Mouse (Mus musculus): ENCODE data around the gene Vgll2. TPM values are rescaled to one million over a fixed set of nuclear protein-coding genes. Genes with fewer than 3 reads are reported as not detected.
A peak's percentile ranks its signal among the peaks of the same experiment; 100 is the strongest.

The Vgll2 gene
- 0.41 and 0.74 TPM in 2 replicates for polyA plus RNA-seq (2015; fragmentation: Nextera tagmentation; extraction: Ambion mirVana)

DNA sequence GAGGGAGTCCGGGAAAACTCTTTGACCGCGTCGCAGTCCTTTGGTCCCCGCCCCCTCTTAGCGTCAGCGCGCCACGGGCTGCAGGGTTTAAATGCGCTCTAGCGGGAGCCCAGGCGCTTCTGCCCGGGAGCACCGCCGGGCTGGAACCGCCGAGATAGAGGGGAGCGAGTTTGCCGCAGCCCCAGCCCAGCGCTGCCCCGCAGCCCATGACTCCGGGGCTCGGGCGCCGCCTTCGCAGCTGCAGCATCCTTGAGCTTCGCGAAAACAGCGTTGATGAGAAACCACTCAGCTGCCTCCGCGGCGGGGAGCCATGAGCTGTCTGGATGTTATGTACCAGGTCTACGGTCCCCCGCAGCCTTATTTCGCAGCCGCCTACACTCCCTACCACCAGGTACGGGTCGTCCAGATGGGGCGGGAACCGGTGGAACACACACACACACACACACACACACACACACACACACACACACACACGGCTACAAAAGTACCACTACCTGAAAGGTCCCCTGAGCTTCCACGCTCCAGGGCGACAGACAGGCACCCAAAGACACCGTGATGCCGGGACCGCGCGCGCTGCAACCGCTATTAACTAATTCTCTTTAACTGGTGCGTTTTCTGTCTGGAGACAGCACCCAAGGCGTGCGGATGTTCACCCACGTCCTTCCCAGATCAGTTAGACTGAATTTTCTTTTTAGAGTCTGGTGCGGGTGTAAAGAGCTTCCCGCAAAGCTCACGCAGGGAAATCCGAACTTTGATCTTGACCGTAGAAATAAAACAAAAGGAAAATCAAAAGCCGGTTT, at the start of gene Vgll2:
Gene Vgll2, plus strand, starts transcription at position 90 of the 800 bp plus-strand sequence.
- WGBS (ENCODE audit: insufficient replicate concordance), result under 1% methylated on average over 54 of the region's 60 CpGs
- Histone ChIP-seq H3K4me1 (replicated peaks) (0 out of 2 replicates have a peak, but pooled peaks cover under 1% of the 10 kb centered on the region), H3K27ac (no peak within 1 kb of the TSS), H3K9ac (no peak within 1 kb of the TSS), H3K36me3 (no peaks in the 10 kb centered on the region), H3K4me3 (replicated peaks) (peak within 1 kb of the TSS; percentile 43), H3K4me2 (peak within 1 kb of the TSS; percentile 58), H3K27me3 (peaks cover 81% of the 10 kb centered on the region), H3K9me3 (replicated peaks) (no peaks in the 10 kb centered on the region)
- ATAC-seq (ENCODE audit: low read depth), result no peak
- DNase-seq, result no peak

- WGBS (ENCODE audit: insufficient replicate concordance), result 39% methylated on average over 4 of the region's 4 CpGs
- DNase-seq (no peak), ATAC-seq (ENCODE audit: low read depth) (no peak)
- H3K27me3 ChIP-seq, result no peaks in the 10 kb centered on the region
- no peaks in the 10 kb centered on the region for H3K4me1 ChIP-seq (replicated peaks)
- H3K9me3 ChIP-seq (replicated peaks), result no peaks in the 10 kb centered on the region
- no peaks in the 10 kb centered on the region for H3K36me3 ChIP-seq
- H3K9ac ChIP-seq, result no peak overlapping the region
- H3K4me2 ChIP-seq, result no peak overlapping the region
- no peak overlapping the region for H3K4me3 ChIP-seq (replicated peaks)
- no peak overlapping the region for H3K27ac ChIP-seq
These were observed 47.2 kb upstream of the Vgll2 start for GRCm38 (mm10) chr10:51975137-51975536.

DNA sequence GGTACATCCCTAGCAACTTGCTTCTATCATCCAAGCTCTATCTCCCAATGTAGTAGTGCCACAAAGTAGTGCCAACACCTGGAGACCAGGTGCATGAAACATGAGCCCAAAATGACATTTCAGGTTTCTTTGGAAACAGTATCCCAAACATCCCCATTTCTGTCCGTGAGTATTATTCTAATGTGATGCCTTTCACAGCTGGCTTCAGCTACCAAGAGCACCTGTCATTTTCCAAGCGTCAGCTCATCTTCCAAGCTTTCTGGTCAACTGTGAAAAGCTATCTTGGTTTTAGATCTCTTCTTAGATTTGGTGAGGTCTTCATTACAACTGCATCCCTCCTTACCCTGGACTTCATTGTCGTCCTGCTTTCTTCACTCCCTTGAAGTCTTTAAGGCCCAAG, 46.7 kb upstream of the Vgll2 start:
- Histone ChIP-seq H3K4me1 (replicated peaks) (no peaks in the 10 kb centered on the region), H3K4me2 (no peak overlapping the region), H3K36me3 (no peaks in the 10 kb centered on the region), H3K9me3 (replicated peaks) (no peaks in the 10 kb centered on the region), H3K9ac (no peak overlapping the region), H3K4me3 (replicated peaks) (no peak overlapping the region), H3K27ac (no peak overlapping the region), H3K27me3 (no peaks in the 10 kb centered on the region)
- WGBS (ENCODE audit: insufficient replicate concordance), result 58% methylated on average over 3 of the region's 3 CpGs
- DNase-seq (no peak), ATAC-seq (ENCODE audit: low read depth) (no peak)

DNA sequence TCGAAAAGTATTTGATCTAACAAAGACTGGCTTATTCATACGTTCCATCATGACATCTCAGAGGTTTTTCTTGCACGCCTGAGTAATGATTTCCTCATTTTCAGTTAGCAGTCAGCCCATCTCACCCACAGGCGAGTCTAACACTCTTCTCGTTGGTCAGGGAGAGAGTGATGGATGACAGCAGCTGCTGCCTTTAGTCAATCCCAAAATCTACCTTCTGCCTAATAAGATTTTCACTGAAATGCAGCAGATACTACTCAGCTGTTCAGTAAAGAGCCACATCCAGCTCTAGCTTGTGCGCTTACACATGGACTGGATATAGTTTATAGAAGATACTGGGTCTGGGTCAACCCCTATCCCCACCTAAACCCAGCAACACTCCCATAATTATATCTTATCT, 40.7 kb upstream of the Vgll2 start:
- Histone ChIP-seq H3K27ac (no peak overlapping the region), H3K4me2 (no peak overlapping the region), H3K4me3 (replicated peaks) (no peak overlapping the region), H3K27me3 (no peaks in the 10 kb centered on the region), H3K9ac (no peak overlapping the region), H3K4me1 (replicated peaks) (no peaks in the 10 kb centered on the region), H3K36me3 (no peaks in the 10 kb centered on the region), H3K9me3 (replicated peaks) (no peaks in the 10 kb centered on the region)
- ATAC-seq (ENCODE audit: low read depth) (no peak), DNase-seq (no peak)
- 49% methylated on average over 6 of the region's 6 CpGs for WGBS (ENCODE audit: insufficient replicate concordance)

DNA sequence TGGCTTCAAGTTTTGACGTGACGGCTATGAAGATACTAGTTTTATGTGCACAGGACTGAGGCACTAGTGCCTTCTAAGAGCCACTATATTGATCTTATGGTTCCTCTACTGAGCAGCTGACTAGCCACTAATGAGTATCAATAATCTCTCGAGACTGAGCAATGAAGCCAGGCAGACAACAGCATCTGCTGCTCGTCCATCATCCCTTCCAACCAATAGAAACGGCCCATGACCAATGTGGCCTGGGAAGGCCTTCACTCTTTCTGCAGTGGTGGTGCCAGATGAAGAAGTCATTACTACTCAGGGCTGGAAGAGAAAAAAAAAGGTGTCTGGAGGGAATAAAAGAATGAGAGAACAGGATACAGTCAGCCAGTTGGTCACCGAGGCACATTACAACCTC, 39.9 kb upstream of the Vgll2 start:
- 62% methylated on average over 6 of the region's 6 CpGs for WGBS (ENCODE audit: insufficient replicate concordance)

GRCm38 (mm10) chr10:52018471-52018870, 3.8 kb upstream of the Vgll2 start:
- no peak overlapping the region for H3K27ac ChIP-seq
- DNase-seq (no peak), ATAC-seq (ENCODE audit: low read depth) (no peak)
- H3K4me2 ChIP-seq, result no peak overlapping the region
- no peaks in the 10 kb centered on the region for H3K9me3 ChIP-seq (replicated peaks)
- H3K4me1 ChIP-seq (replicated peaks), result no peaks in the 10 kb centered on the region
- WGBS (ENCODE audit: insufficient replicate concordance), result 46% methylated on average over 1 of the region's 1 CpGs
- peaks cover 40% of the 10 kb centered on the region for H3K27me3 ChIP-seq
- H3K4me3 ChIP-seq (replicated peaks), result no peak overlapping the region
- H3K36me3 ChIP-seq, result no peaks in the 10 kb centered on the region
- H3K9ac ChIP-seq, result no peak overlapping the region

More for the DNA sequence above, 39.9 kb upstream of the Vgll2 start:
- Histone ChIP-seq H3K9me3 (replicated peaks) (no peaks in the 10 kb centered on the region), H3K4me1 (replicated peaks) (no peaks in the 10 kb centered on the region), H3K4me3 (replicated peaks) (no peak overlapping the region), H3K9ac (no peak overlapping the region), H3K27me3 (no peaks in the 10 kb centered on the region), H3K4me2 (no peak overlapping the region), H3K27ac (no peak overlapping the region), H3K36me3 (no peaks in the 10 kb centered on the region)
- ATAC-seq (ENCODE audit: low read depth) (no peak), DNase-seq (no peak)

DNA sequence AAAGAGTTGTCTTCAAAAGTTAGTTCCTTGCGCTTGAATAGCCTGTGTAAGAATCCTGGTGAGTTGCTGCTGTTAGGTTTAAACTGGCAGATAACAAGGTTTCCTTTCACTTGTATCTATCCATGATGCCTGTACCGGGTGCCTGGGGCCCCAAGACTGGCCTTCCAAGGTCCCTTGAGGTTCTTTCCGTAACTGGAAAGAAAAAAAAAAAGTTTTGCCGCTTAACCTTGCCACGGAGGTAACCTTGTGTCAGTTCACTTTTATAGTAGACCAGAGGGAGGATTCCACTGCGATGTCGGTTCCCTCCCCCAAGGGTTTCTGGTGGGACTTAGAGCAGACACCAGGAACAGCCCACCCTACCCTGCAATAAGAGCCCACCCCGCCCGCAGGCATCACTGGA, 1.1 kb upstream of the Vgll2 start:
- ATAC-seq (ENCODE audit: low read depth) (no peak), DNase-seq (no peak)
- Histone ChIP-seq H3K27me3 (peaks cover 67% of the 10 kb centered on the region), H3K9me3 (replicated peaks) (no peaks in the 10 kb centered on the region), H3K9ac (no peak overlapping the region), H3K27ac (no peak overlapping the region), H3K36me3 (no peaks in the 10 kb centered on the region), H3K4me3 (replicated peaks) (no peak overlapping the region), H3K4me2 (no peak overlapping the region), H3K4me1 (replicated peaks) (no peaks in the 10 kb centered on the region)
- WGBS (ENCODE audit: insufficient replicate concordance), result 2% methylated on average over 9 of the region's 9 CpGs

DNA sequence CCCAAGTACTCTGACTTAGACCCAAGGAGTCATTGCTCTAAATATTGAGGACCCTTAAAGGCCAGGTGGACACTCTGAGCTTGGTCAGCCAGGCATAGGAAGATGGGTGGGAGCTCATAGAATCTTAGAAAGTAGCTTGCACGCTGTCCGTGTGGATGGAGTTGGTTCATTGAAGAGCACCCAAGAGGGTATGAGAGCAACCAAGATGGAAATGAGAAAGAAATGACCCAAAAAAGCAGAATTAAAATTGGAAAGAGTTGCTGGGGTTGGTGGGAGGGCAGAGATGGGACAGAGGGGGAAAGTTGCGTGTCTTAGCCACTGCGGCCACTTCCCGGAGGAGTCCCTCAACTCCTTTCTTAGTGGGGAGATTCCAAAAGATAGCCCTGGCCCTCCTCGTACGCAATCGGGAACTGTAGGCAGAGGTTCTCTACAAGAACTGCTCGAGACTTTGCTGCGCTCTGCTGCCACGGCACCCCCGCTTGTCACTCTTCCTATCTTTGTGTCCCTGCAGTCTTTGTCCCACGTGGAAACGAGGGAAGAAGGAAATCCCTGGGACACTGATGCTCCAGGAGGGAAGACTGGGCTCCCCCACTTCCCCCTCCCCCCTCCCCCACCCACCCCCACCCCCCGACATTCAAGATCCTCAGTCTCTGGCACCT, 437 bp upstream of the Vgll2 start:
- no peak for DNase-seq
- Histone ChIP-seq H3K9ac (no peak overlapping the region), H3K4me3 (replicated peaks) (no peak overlapping the region), H3K27me3 (peaks cover 74% of the 10 kb centered on the region), H3K9me3 (replicated peaks) (no peaks in the 10 kb centered on the region), H3K4me2 (peak overlapping the region; percentile 58; the same call in 1 of the 2 replicates), H3K4me1 (replicated peaks) (no peaks in the 10 kb centered on the region), H3K36me3 (no peaks in the 10 kb centered on the region), H3K27ac (no peak overlapping the region)
- no peak for ATAC-seq (ENCODE audit: low read depth)
- WGBS (ENCODE audit: insufficient replicate concordance), result 1% methylated on average over 14 of the region's 15 CpGs

DNA sequence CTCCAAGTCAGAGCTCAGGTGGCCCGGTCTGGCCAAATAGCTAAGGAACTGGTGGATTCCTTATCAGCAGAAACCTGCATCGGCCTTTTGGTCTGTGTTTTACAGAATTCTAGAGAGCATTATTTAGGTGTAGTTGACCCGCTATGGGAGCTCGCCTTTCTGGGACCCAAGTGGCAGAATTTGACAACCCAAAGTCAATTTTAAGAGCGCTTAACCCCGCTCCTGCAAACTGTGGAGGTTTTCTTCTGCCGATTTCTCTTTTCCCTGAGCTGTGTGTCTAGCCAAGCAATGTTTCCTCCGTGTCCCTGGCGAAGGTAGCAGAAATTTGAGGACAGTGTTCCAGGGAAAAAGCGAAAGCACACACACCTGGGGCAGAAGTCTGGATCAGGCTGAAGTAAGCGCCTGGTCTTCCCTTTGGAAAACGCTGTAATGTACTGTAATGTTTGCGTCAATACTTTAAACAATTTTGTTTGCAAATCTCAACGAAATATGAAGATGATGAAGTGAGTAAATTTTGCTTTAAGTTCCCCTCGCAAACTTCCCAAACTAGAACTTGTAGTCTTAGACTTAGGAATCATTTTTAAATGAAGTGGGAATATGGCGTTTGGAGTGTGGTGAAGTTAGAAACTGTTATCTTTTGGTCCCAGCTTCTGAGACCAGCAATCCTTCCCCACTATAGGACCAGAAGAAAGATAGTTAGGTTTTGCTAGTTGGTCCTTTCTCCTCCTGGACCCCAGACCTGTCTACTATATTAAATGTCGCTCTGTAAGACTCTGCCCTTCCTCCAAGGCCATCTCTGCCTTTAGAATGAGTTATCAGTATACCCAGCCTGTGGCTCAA, 1.1 kb downstream of the Vgll2 start:
- H3K4me3 ChIP-seq (replicated peaks), result 0 out of 2 replicates have a peak overlapping the region, but pooled peaks have one; percentile 43

DNA sequence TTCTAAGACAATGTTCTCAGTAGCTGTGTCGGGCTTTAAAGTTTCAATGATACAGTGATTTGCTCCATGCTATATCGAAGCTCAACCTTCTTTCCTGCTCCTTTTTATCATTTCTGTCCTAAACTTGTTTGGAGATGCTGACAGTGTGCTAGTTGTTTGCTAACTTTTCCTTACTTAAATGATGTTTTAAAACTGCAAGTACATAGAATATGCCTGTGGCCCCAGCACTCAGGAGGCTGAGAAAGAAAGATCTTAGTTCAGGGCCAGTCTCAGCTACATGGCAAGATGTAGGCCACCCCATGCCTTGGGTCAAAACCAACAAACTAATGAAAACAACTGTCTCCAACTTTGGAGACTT, 1.7 kb downstream of the Vgll2 start:
- Histone ChIP-seq H3K4me3 (replicated peaks) (no peak overlapping the region), H3K4me1 (replicated peaks) (0 out of 2 replicates have a peak, but pooled peaks cover 2% of the 10 kb centered on the region), H3K9me3 (replicated peaks) (no peaks in the 10 kb centered on the region), H3K4me2 (no peak overlapping the region), H3K27ac (no peak overlapping the region), H3K27me3 (peaks cover 95% of the 10 kb centered on the region), H3K9ac (no peak overlapping the region), H3K36me3 (no peaks in the 10 kb centered on the region)
- ATAC-seq (ENCODE audit: low read depth) (no peak), DNase-seq (no peak)
- 13% methylated on average over 2 of the region's 2 CpGs for WGBS (ENCODE audit: insufficient replicate concordance)

More for the DNA sequence above, 1.1 kb downstream of the Vgll2 start:
- DNase-seq, result no peak
- H3K36me3 ChIP-seq, result no peaks in the 10 kb centered on the region
- peaks cover 89% of the 10 kb centered on the region for H3K27me3 ChIP-seq
- 0 out of 2 replicates have a peak, but pooled peaks cover 2% of the 10 kb centered on the region for H3K4me1 ChIP-seq (replicated peaks)
- H3K4me2 ChIP-seq, result peak overlapping the region; percentile 58
- no peak overlapping the region for H3K9ac ChIP-seq
- H3K9me3 ChIP-seq (replicated peaks), result no peaks in the 10 kb centered on the region
- no peak for ATAC-seq (ENCODE audit: low read depth)
- 3% methylated on average over 17 of the region's 17 CpGs for WGBS (ENCODE audit: insufficient replicate concordance)
- no peak overlapping the region for H3K27ac ChIP-seq

DNA sequence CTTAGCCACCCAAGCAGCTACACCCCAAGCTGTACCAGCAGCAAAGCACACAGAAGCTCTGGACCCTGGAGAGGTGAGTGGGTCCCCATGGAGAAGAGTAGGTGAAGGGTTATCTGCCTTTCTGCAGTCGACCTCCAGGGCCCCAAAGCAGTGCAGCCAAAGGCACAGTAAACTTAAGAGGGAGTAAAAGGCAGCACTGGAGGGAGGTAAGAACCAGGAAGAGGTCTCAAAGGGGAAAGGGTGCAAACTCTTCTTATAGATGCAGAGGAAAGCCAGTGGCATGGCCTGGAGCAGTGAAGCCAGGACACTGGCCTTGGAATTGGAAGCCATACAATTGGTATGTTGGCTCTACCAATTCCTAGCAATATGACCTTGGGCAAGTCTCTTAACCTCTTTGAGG, 3.0 kb downstream of the Vgll2 start:
- WGBS (ENCODE audit: insufficient replicate concordance), result 0% methylated on average over 1 of the region's 1 CpGs
- DNase-seq (no peak), ATAC-seq (ENCODE audit: low read depth) (no peak)
- H3K27ac ChIP-seq, result no peak overlapping the region
- no peaks in the 10 kb centered on the region for H3K9me3 ChIP-seq (replicated peaks)
- 0 out of 2 replicates have a peak, but pooled peaks cover 2% of the 10 kb centered on the region for H3K4me1 ChIP-seq (replicated peaks)
- H3K9ac ChIP-seq, result no peak overlapping the region
- H3K4me3 ChIP-seq (replicated peaks), result no peak overlapping the region
- peaks cover 100% of the 10 kb centered on the region for H3K27me3 ChIP-seq
- no peak overlapping the region for H3K4me2 ChIP-seq
- H3K36me3 ChIP-seq, result no peaks in the 10 kb centered on the region

Data from liver, embryonic 13.5 days (tissue).